Mouse (Mus musculus) liver, embryonic 13.5 days (tissue): Measurements from ENCODE around the gene Sec14l3. TPM values are rescaled to one million over a fixed set of nuclear protein-coding genes. Genes with fewer than 3 reads are reported as not detected.
A peak's percentile ranks its signal among the peaks of the same experiment; 100 is the strongest.
"Not testable (repeated sequence)": the region's sequence is repeated elsewhere in the genome, so short reads cannot be mapped to it uniquely, and the experiment has no call there.

ENCODE experiments used
- ATAC-seq: fragments of 200-750 bp; cut with Nextera tagmentation; 2 replicates; pipeline ENCODE4 v1.8.0; 2017; ENCODE audit warnings: low read depth, mild to moderate bottlenecking, moderate number of reproducible peaks, moderate library complexity
- DNase-seq: peaks from one replicate; pipeline ENCODE4 v3.0.0; 2022
- H3K27ac ChIP-seq: fragments of 300-500 bp; sonication (generic); 2 replicates; pipeline ENCODE4 v1.5.1; 2015; ENCODE audit warnings: moderate library complexity, mild to moderate bottlenecking, inconsistent platforms
- H3K27me3 ChIP-seq: fragments of 300-500 bp; sonication (generic); 2 replicates; pipeline ENCODE4 v1.6.1; 2015; ENCODE audit warnings: mild to moderate bottlenecking, inconsistent platforms
- H3K36me3 ChIP-seq: fragments of 300-500 bp; sonication (generic); 2 replicates; pipeline ENCODE4 v1.6.1; 2015; ENCODE audit warnings: mild to moderate bottlenecking, inconsistent platforms
- H3K4me1 ChIP-seq: fragments of 300-500 bp; sonication (generic); replicated peaks from 2 replicates; pipeline ENCODE4 v1.6.1; 2015; ENCODE audit warnings: inconsistent platforms
- H3K4me2 ChIP-seq: fragments of 300-500 bp; sonication (generic); 2 replicates; pipeline ENCODE4 v1.6.1; 2015; ENCODE audit warnings: inconsistent platforms, mild to moderate bottlenecking, moderate library complexity
- H3K4me3 ChIP-seq: fragments of 300-500 bp; sonication (generic); replicated peaks from 2 replicates; pipeline ENCODE4 v1.5.1; 2015; ENCODE audit warnings: mild to moderate bottlenecking, inconsistent platforms
- H3K9ac ChIP-seq: fragments of 300-500 bp; sonication (generic); 2 replicates; pipeline ENCODE4 v1.6.1; 2015; ENCODE audit warnings: mild to moderate bottlenecking, inconsistent platforms
- H3K9me3 ChIP-seq: fragments of 300-500 bp; sonication (generic); replicated peaks from 2 replicates; pipeline ENCODE4 v1.6.1; 2016; ENCODE audit warnings: inconsistent platforms
- WGBS: fragments of 180-500 bp; shearing (Covaris S2); methylation state at CpG from one replicate; pipeline ENCODE4 v1.1.7; 2015; ENCODE audit not compliant: insufficient replicate concordance; 5-methylcytosine and 5-hydroxymethylcytosine counted together
- polyA plus RNA-seq: library from polyadenylated mRNA; unstranded; fragments of >200 nt; fragmentation: Nextera tagmentation; extraction: Ambion mirVana; gene quantifications from 2 replicates; pipeline ENCODE4 v1.2.1, GENCODE M21; 2015

The Sec14l3 gene
- polyA plus RNA-seq, result not detected in 2 replicates

DNA sequence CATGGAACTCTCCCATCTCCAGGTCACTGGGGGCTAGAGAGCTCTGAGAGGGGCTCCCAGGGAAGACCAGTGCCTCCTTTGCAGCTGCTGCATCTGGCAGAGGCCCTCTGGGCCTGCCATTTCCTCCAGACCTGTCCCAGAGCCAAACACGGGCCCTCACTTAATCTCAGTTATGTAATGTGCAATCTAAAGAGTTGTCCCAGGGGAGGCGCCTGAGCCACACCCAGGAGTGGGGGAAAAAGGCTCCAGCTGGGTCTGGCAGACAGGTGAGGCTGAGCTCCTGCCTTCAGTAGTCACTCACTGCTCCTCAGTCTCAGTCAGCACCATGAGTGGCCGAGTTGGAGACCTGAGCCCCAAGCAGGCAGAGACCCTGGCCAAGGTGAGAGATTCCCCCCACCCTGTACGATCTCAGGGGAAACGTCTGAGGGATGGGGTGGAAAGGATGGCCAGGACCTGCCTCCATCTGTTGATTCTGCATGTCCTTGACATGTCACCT, at the start of gene Sec14l3:
TSS of gene Sec14l3 (plus strand) at position 215 of the 496 bp plus-strand sequence.
- Histone ChIP-seq H3K9ac (no peak within 1 kb of the TSS), H3K9me3 (no peaks in the 10 kb centered on the region), H3K4me3 (no peak within 1 kb of the TSS), H3K36me3 (no peaks in the 10 kb centered on the region), H3K4me1 (no peaks in the 10 kb centered on the region), H3K27me3 (no peaks in the 10 kb centered on the region), H3K27ac (no peak within 1 kb of the TSS), H3K4me2 (no peak within 1 kb of the TSS)
- ATAC-seq (no peak), DNase-seq (no peak)
- 43% methylated on average over 5 of the region's 5 CpGs for WGBS

DNA sequence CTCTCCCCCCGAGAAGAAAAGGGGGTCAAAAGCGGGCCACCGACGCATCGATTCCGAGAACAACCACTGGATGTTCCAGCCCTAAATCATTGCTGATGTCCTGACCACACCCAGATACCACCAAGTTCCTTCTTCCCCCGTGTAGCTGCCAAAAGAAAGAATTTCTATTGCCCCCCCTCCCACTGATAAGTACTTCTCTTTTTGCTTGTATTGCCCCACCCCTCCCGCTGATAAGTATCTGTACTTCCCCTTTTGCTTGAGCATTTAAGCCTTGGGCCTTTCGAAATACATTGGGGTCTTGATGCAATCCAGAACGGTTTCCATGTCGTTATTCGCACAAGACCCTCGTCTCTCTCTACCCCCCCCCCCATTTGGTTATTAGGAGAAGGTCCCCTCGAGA, 48.8 kb upstream of the Sec14l3 start:
- not testable (repeated sequence) for H3K36me3 ChIP-seq, H3K9me3 ChIP-seq, H3K9ac ChIP-seq, ATAC-seq, H3K27ac ChIP-seq, H3K27me3 ChIP-seq, H3K4me1 ChIP-seq, H3K4me2 ChIP-seq, DNase-seq, H3K4me3 ChIP-seq
- WGBS, result 74% methylated on average over 14 of the region's 14 CpGs

DNA sequence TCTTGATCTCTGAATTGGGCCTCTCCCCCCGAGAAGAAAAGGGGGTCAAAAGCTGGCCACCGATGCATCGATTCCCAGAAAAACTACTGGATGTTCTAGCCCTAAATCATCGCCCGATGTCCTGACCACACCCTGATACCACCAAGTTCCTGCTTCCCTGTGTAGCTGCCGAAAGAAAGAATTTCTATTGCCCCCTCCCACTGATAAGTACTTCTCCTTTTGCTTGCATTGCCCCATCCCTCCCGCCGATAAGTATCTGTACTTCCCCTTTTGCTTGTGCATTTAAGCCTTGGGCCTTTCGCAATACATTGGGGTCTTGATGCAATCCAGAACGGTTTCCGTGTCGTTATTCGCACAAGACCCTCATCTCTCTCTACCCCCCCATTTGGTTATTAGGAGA, 42.5 kb upstream of the Sec14l3 start:
- DNase-seq, H3K27ac ChIP-seq, H3K9me3 ChIP-seq, ATAC-seq, H3K4me1 ChIP-seq, H3K4me2 ChIP-seq, H3K9ac ChIP-seq, H3K36me3 ChIP-seq, H3K4me3 ChIP-seq, H3K27me3 ChIP-seq: not testable (repeated sequence)
- WGBS, result 56% methylated on average over 13 of the region's 13 CpGs

DNA sequence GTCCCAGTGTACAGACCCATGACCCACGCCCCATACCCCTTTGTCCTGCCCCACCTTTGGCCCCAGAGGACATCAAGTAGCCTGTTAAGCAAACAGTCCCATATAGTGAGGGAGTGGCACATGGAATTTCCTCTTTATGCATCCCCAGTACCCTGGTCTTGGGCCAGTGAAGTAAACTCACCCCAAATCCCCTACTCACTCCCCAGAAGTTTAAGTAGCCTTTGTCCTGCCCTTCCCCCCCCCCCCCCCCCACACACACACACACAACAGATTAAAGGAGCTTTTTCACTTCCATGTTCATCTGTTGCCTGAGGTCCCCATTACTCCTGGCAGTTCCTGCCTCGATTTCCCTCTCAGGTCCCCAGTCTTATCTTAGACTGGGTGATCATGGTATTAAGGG, 41.3 kb upstream of the Sec14l3 start:
- H3K36me3 ChIP-seq, result no peaks in the 10 kb centered on the region
- H3K4me2 ChIP-seq, result no peak overlapping the region
- no peak overlapping the region for H3K27ac ChIP-seq
- no peak for ATAC-seq
- H3K4me1 ChIP-seq, result no peaks in the 10 kb centered on the region
- no peaks in the 10 kb centered on the region for H3K27me3 ChIP-seq
- no peak for DNase-seq
- H3K9me3 ChIP-seq, result no peaks in the 10 kb centered on the region
- H3K4me3 ChIP-seq, result no peak overlapping the region
- WGBS, result 36% methylated on average over 2 of the region's 2 CpGs
- H3K9ac ChIP-seq, result no peak overlapping the region

DNA sequence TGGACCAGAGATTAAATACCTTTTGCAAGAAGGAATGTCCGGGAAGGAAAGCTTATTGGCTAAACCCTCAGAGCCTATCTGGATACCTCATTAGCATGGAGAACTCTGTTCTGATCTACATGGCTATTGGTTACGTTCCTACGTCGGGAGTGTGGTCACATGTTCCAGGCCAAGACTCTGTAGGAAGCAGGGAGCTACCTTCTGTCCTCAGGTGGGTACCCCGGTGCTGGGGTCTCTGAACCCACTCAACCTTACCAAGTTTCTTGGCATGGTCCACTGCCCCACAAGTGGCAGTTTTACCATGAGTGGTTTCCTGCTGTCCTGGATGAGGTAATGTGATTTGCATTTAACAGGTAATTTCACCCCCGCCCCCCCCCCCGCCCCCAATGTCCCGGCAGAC, 37.6 kb upstream of the Sec14l3 start:
- Histone ChIP-seq H3K27me3 (no peaks in the 10 kb centered on the region), H3K4me1 (no peaks in the 10 kb centered on the region; the same call in 1 of the 2 replicates), H3K4me3 (no peak overlapping the region), H3K4me2 (no peak overlapping the region), H3K36me3 (no peaks in the 10 kb centered on the region), H3K9me3 (no peaks in the 10 kb centered on the region), H3K9ac (no peak overlapping the region), H3K27ac (no peak overlapping the region)
- 74% methylated on average over 8 of the region's 8 CpGs for WGBS
- DNase-seq (no peak), ATAC-seq (no peak)

DNA sequence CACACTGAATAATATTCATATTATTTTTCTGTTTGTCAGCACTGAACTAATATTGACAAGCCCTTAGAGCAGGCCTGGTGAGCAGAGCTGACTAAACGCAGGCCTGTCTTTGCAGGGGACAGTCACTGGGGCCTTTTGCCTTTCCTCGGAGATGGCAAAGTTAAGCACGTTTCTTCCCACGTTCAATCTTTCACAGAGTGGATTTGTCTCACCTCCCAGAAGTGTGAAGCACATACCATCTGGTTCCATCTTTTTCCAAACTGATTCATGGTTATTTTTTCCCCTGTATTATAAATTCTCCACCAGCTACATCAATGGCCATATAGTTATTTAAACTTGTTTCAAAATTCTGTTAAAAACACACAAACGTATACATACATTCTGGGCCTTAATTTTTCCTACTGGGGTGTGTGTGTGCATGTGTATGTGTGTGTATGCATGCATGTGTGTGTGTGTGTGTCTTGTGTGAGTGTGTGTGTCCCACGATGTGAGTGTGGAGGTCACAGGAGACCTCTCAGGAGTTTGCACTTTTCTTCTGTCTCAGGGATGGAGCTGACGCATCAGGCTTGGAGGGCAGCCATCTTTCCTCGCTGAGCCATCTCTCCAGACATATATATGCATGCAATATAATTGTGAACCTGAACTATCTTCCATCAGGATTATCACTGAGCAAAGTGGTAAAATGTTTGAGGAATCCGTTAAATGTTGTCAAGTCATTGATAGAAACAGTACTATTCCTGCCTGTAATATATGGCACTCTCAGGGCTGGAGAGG, 36.9 kb upstream of the Sec14l3 start:
- no peak overlapping the region for H3K9ac ChIP-seq
- WGBS, result 58% methylated on average over 9 of the region's 9 CpGs

DNA sequence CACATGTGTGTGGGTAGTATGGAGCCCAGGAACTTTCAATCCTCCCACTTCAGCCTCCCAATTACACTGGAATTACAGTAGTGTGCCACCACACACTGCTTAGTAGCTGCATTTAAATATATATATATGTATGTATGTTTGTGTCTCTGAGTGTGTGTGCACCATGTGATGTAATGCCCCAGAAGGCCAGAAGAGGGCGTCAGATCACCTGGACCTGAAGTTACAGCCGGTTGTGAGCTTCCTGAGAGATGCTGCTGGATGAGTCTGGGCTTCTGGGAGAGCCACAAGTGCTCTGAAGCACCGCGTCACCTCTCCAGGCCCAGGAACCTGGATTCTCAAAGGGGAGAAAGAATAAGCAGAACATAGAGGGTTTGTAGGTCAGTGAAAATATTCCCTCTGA, 35.3 kb upstream of the Sec14l3 start:
- Histone ChIP-seq H3K27ac (no peak overlapping the region), H3K27me3 (no peaks in the 10 kb centered on the region), H3K9ac (no peak overlapping the region), H3K4me2 (no peak overlapping the region), H3K9me3 (no peaks in the 10 kb centered on the region), H3K4me1 (no peaks in the 10 kb centered on the region; the same call in 1 of the 2 replicates), H3K36me3 (no peaks in the 10 kb centered on the region), H3K4me3 (no peak overlapping the region)
- DNase-seq, result no peak
- no peak for ATAC-seq
- 58% methylated on average over 4 of the region's 4 CpGs for WGBS

More for the DNA sequence above, 36.9 kb upstream of the Sec14l3 start:
- ATAC-seq (no peak), DNase-seq (no peak)
- Histone ChIP-seq H3K4me2 (no peak overlapping the region), H3K4me3 (no peak overlapping the region), H3K9me3 (no peaks in the 10 kb centered on the region), H3K4me1 (no peaks in the 10 kb centered on the region; the same call in 1 of the 2 replicates), H3K27me3 (no peaks in the 10 kb centered on the region), H3K36me3 (no peaks in the 10 kb centered on the region), H3K27ac (no peak overlapping the region)

DNA sequence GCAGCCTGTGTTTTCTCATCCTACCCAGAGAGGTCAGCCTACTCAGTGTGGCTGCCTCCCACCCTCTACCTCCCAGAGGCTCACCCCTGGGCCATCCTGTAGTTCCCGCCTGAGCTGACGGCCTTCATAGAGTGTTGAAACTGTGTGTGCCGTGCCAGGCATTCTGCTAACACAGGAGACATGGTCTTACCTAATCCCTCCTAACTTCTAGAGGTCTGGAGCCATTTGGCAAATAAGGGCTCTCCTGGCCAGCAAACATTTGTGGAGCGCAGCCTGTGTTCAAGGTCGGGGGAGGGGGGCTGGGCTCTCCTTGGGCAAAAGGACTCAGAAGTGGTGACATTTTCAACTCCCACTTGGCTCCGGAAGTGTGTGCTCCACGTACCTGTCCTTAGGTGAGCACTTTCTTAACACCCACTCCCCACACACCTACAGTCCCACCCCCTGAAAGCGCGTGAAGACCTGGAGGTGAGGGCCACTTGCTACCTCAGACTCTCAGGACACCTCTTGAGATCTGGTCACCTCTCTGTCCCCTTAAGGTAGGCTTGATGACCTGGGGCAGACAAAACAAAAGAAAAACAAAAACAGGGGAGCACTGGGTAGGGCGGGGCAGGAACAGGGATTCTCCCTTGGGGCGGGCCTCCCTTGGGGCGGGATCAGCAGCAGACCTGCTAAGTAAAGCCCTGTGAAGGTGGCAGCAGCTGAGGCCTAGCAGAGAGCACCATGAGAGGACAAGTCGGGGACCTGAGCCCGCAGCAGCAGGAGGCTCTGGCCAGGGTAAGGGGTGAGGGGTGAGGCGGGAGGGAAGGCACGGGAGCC, 33.3 kb upstream of the Sec14l3 start, which contains the start of gene Sec14l4:
TSS of gene Sec14l4 (plus strand) at position 337 of the 816 bp plus-strand sequence.
- Histone ChIP-seq H3K4me1 (no peaks in the 10 kb centered on the region; the same call in 1 of the 2 replicates), H3K36me3 (no peaks in the 10 kb centered on the region), H3K4me3 (peak within 1 kb of the TSS; percentile 13; the same call in 1 of the 2 replicates), H3K4me2 (peak within 1 kb of the TSS; percentile 43), H3K27ac (no peak within 1 kb of the TSS), H3K9me3 (no peaks in the 10 kb centered on the region), H3K27me3 (no peaks in the 10 kb centered on the region), H3K9ac (peak within 1 kb of the TSS; percentile 18; the same call in 1 of the 2 replicates)
- no peak for DNase-seq
- WGBS, result 52% methylated on average over 16 of the region's 16 CpGs
- peak; percentile 45 for ATAC-seq

DNA sequence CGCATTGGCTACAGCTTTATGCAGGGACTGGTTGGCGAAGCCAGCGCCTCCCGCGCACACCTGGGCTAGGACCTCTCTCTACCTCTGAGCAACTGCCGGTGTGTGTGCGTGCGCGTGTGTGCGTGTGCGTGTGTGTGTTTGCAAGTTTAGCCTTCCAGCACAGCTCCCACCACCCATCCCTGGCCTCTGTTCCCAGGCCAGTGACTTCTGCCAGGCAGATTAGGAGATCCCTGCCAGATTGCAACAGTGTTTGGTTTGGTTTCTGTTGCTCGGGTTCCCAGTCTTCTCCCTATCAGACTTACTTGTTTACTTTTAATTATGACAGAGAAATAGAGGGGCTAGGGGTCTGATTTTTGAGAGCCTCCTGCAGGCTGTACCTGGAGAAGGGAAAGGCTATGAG, 32.7 kb upstream of the Sec14l3 start:
- DNase-seq, result no peak
- Histone ChIP-seq H3K4me3 (peak overlapping the region; percentile 13; the same call in 1 of the 2 replicates), H3K27ac (no peak overlapping the region), H3K4me1 (no peaks in the 10 kb centered on the region; the same call in 1 of the 2 replicates), H3K9ac (peak overlapping the region; percentile 18; the same call in 1 of the 2 replicates), H3K9me3 (no peaks in the 10 kb centered on the region), H3K4me2 (peak overlapping the region; percentile 43), H3K36me3 (no peaks in the 10 kb centered on the region), H3K27me3 (no peaks in the 10 kb centered on the region)
- WGBS, result 53% methylated on average over 12 of the region's 12 CpGs
- no peak for ATAC-seq

DNA sequence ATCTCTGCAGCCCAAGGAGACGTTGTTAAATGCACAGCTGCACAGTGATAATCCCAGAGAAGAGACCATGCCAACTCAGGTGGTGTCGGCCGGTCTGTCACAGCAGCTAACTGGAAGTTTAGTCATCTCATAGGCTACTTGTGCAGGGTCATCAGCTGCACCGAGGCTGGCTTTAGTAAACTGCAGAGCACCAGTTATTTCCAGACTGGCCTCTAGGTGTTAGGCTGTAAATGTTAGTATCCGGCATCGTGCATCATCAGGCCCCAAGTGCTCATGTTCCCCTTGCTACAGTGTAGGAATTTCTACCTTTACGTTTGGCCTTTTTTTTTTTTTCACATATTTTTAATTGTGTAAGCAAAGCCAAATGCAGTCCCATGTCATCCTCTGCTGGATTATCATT, 31.2 kb upstream of the Sec14l3 start:
- Histone ChIP-seq H3K27ac (no peak overlapping the region), H3K4me2 (no peak overlapping the region), H3K9ac (no peak overlapping the region), H3K4me1 (no peaks in the 10 kb centered on the region; the same call in 1 of the 2 replicates), H3K9me3 (no peaks in the 10 kb centered on the region), H3K27me3 (no peaks in the 10 kb centered on the region), H3K4me3 (no peak overlapping the region), H3K36me3 (no peaks in the 10 kb centered on the region)
- 60% methylated on average over 7 of the region's 7 CpGs for WGBS
- no peak for DNase-seq
- no peak for ATAC-seq

DNA sequence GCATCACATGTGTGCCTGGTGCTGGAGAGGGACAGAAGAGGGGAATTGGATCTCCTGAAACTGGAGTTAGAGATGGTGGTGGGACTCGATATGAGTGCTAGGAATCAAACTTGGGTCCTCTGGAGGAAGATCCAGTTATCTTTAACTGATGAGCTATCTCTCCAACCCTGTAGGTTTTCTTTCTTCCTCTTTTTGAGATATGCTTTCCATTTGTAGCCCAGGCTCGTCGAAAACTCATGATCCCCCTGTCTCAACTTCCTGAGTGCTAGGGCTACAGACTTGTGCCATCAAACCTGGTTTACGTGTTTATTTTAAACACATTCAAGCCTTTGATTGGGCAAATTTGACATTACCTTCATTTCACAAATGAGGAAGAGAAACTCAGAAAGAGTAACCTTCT, 30.5 kb upstream of the Sec14l3 start:
- WGBS, result 26% methylated on average over 4 of the region's 4 CpGs
- no peaks in the 10 kb centered on the region for H3K27me3 ChIP-seq
- H3K9me3 ChIP-seq, result no peaks in the 10 kb centered on the region
- no peaks in the 10 kb centered on the region for H3K36me3 ChIP-seq
- no peak for DNase-seq
- ATAC-seq, result no peak
- H3K4me2 ChIP-seq, result no peak overlapping the region
- no peak overlapping the region for H3K27ac ChIP-seq
- no peak overlapping the region for H3K9ac ChIP-seq
- H3K4me1 ChIP-seq, result no peaks in the 10 kb centered on the region; the same call in 1 of the 2 replicates
- no peak overlapping the region for H3K4me3 ChIP-seq
